Mouse (Mus musculus) cerebellum, adult 8-10 months (tissue): ENCODE data around the gene Gm11213.

Source experiments
- DNase-seq: peaks from one replicate; pipeline ENCODE4 v3.0.0; 2022

Gm11213 gene

GRCm38 (mm10) chr4:63572621-63573020 is 32.4 kb downstream of the Gm11213 start:
- DNase-seq, result no peak

DNA sequence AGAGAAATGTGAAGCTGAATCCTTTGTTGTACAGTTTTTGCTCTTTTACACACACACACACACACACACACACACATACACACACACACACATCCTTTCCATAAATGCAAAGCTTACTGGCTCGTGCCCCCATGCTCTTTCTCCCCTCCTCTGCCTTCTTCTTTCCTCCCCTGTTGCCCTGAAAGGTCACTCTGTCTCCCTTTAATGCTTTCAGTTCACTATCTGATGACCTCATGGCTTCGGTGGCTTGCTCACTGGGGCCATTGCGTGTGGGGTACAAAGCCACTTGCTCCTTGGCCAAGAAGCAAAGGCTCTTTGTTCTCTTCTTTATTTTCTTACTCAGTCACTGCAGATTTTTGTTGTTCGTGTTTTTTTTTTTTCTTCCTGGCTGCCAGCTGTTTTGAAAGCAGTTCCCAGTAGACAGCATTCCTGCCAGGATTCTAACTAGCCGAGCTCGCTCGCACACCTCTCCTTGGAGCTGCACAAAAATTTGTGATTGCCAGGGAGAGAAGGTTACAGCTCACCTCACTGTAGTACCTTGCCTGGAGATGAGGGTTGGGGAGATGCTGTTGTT is 34.8 kb downstream of the Gm11213 start:
- DNase-seq, result no peak

- no peak for DNase-seq
Observed at GRCm38 (mm10) chr4:63569322-63569721, 35.7 kb downstream of the Gm11213 start.

DNA sequence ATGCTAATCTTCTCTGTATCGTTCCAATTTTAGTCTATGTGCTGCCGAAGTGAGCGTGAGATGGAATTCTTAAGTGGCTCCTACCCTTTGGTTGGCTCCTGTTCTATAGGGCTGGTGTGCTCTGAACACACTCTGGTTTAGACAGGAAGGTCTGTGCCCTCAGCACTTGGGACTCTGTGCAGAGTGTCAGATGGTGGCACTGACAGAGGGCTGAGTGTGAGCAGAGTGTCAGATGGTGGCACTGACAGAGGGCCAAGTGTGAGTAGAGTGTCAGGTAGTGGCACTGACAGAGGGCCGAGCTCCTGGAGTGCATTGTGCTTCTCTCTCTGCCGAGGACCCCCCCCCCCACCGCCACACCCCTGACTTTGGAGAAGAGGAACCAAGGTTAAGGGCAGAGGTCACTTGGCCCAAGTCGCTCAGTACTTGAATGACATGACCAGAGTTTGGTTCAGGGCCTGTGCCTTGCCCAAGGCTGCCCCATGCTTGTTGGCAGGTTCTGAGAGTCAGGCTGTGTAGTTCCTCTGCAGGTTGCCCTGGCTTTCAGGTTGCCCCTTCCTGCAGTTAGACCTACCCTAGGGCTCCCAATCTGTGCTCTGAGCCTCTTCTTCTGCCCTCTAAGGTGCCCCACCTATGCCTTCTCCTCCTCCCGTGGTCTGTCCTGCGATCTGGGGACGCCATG is 37.2 kb downstream of the Gm11213 start:
- no peak for DNase-seq

- no peak for DNase-seq
Observed at GRCm38 (mm10) chr4:63562742-63563141, 42.3 kb downstream of the Gm11213 start.

- no peak for DNase-seq
Observed at GRCm38 (mm10) chr4:63561861-63562675, 43.0 kb downstream of the Gm11213 start.

- DNase-seq, result no peak
Observed at GRCm38 (mm10) chr4:63560079-63560478, 45.0 kb downstream of the Gm11213 start.

DNA sequence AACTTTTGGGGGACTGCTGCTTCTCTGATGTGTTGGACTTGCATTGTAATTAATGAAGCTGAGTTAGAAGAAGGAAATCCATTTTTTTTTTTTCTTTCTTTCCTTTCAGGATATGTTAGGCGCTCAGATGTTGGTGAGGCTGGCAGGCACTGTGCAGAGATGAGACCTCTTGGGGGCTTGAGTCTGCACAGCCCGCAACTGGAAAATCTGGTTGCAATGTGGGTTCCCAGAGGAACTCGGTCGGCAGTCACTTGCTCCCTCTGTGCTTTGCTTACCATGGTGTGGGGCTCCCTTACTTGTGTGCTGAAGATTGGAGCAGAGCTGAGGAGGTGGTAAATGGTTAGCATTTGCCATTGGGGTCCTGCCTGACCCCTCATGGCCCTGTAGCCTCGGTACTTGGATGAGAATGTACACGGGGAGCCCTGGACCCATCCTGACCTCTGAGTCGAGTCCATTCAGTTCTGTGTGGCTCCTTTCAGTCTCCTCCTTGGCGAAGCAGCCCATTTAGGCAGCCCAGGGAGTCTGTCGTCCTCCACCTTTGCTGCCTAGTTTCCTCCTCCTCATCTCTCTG is 45.8 kb downstream of the Gm11213 start:
- no peak for DNase-seq

DNA sequence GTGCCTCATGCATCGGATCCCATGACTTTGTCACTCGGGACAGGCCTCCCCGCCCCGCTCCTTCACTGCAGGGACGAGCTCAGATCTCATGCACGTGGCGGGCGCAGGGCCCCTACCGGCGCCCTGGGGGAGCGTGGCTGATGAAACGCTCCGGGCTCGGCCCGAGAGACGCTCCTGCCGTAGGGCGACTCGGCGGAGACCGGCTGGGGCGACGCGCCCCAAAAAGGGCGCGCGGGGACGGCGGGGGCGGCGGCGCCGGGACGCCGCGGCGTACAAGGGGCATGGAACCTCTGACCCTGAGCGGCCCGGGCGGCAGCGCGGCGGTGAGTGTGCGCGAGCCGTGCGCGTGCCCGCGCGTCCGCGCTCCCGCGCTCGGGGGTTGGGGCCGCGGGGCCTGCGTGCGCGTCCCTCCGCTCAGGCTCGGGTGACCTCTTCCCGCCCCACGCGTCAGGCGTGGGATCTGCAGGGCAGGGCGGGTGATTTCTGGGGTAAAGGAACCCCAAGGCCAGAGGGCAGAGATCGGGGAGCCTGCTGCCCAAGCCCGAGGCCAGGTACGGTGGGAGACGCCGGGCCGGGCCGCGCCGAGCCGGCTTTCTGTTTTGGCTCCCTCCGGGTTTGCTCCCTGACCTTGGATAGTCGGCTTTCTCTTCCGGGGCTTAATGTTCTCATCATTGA is 46.5 kb downstream of the Gm11213 start, which contains the start of gene Tmem268:
Gene Tmem268 (plus strand): TSS at position 375 of the 675 bp plus-strand sequence.
- DNase-seq, result peak; percentile 82

GRCm38 (mm10) chr4:63557124-63558059 is 47.7 kb downstream of the Gm11213 start:
- no peak for DNase-seq

DNA sequence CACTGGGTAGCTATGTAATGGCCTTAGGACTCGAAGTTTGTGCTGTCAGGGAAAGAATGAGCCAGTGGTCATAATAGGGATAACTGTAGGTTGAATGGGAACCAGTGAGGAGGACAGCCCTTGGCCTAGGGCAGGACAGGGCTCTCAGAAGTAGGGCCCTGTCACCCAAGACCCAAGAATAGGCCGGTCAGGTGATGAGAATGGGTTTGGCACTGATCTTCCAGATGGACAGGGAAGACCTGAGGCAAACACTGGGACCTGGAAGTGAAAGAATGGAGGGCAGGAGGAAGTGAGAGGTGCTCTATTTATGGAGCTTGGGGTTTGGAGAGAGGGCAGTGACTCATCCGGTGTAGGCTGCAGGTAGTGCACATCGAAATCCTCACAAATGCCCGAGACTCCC is 48.4 kb downstream of the Gm11213 start:
- no peak for DNase-seq

GRCm38 (mm10) chr4:63555111-63555510 is 50.0 kb downstream of the Gm11213 start:
- no peak for DNase-seq

DNA sequence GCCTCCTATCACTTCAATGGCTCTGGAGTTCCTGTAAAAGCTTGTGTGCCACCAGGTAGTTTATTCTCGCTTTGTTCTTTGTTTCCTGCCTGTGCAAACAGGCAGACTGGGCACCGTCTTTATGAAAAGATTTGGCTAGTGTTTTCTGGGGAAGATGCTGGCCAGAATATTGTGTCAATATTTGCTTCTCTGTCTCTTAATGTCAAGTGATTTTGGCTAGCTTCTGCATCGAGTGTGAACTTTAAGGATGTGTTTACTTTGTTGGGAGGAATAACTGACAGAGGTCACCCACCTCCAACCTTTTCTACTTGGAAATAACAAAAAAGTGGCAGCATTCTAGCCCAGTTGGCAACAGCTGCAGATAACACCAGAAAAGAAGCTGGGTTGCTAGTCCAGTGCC is 50.4 kb downstream of the Gm11213 start:
- no peak for DNase-seq

- DNase-seq, result no peak
Observed at GRCm38 (mm10) chr4:63553789-63554576, 51.1 kb downstream of the Gm11213 start.

GRCm38 (mm10) chr4:63552865-63553264 is 52.2 kb downstream of the Gm11213 start:
- DNase-seq, result no peak

GRCm38 (mm10) chr4:63550908-63551307 is 54.2 kb downstream of the Gm11213 start:
- DNase-seq, result no peak

GRCm38 (mm10) chr4:63548491-63548890 is 56.6 kb downstream of the Gm11213 start:
- DNase-seq, result no peak

- no peak for DNase-seq
Observed at GRCm38 (mm10) chr4:63547799-63548198, 57.3 kb downstream of the Gm11213 start.
